Mouse (Mus musculus): ENCODE data around the gene Ninj2. TPM values are rescaled to one million over a fixed set of nuclear protein-coding genes. Genes with fewer than 3 reads are reported as not detected.
"Not testable (repeated sequence)": the region's sequence is repeated elsewhere in the genome, so short reads cannot be mapped to it uniquely, and the experiment has no call there.

Ninj2 gene
- total RNA-seq (2021) = under 1 TPM; 0.42 to 0.63 TPM
- long read RNA-seq, experiment 1, partial matches to known transcripts = 1 of 2 reads
- long read RNA-seq, experiment 1, other reads (novel, unspliced or antisense) = 0 of 2 reads
- long read RNA-seq, experiment 2, partial matches to known transcripts = 2 of 3 reads
- long read RNA-seq, experiment 2, other reads (novel, unspliced or antisense) = 0 of 3 reads

- DNase-seq (ENCODE audit: low spot score in 2 of 2) = no peak
Measured at GRCm38 (mm10) chr6:120093100-120093499, at the start of gene Ninj2. Gene Ninj2 (plus strand): TSS chr6:120093350.

- no peak for DNase-seq (ENCODE audit: low spot score in 2 of 2)
Measured at GRCm38 (mm10) chr6:120045406-120045805, 47.7 kb upstream of the Ninj2 start.

GRCm38 (mm10) chr6:120047705-120048292 is 45.4 kb upstream of the Ninj2 start:
- peak in 1 of 2 experiments; percentile 7 for DNase-seq (ENCODE audit: low spot score in 2 of 2)

- no peak for DNase-seq (ENCODE audit: low spot score in 2 of 2)
Measured at GRCm38 (mm10) chr6:120054412-120054811, 38.7 kb upstream of the Ninj2 start.

- no peak for DNase-seq (ENCODE audit: low spot score in 2 of 2)
Measured at GRCm38 (mm10) chr6:120055666-120056540, 37.2 kb upstream of the Ninj2 start.

GRCm38 (mm10) chr6:120062934-120063333 is 30.2 kb upstream of the Ninj2 start:
- DNase-seq (ENCODE audit: low spot score in 2 of 2) = peak in 1 of 2 experiments; percentile 9

GRCm38 (mm10) chr6:120064627-120065026 is 28.5 kb upstream of the Ninj2 start:
- no peak for DNase-seq (ENCODE audit: low spot score in 2 of 2)

GRCm38 (mm10) chr6:120065552-120066177 is 27.5 kb upstream of the Ninj2 start:
- no peak for DNase-seq (ENCODE audit: low spot score in 2 of 2)

GRCm38 (mm10) chr6:120069546-120069945 is 23.6 kb upstream of the Ninj2 start:
- no peak for DNase-seq (ENCODE audit: low spot score in 2 of 2)

GRCm38 (mm10) chr6:120072630-120073029 is 20.5 kb upstream of the Ninj2 start:
- DNase-seq (ENCODE audit: low spot score in 2 of 2) = no peak

- no peak for DNase-seq (ENCODE audit: low spot score in 2 of 2)
Measured at GRCm38 (mm10) chr6:120076619-120077450, 16.3 kb upstream of the Ninj2 start.

GRCm38 (mm10) chr6:120079547-120079946 is 13.6 kb upstream of the Ninj2 start:
- DNase-seq (ENCODE audit: low spot score in 2 of 2) = no peak

GRCm38 (mm10) chr6:120081516-120081915 is 11.6 kb upstream of the Ninj2 start:
- no peak for DNase-seq (ENCODE audit: low spot score in 2 of 2)

GRCm38 (mm10) chr6:120082251-120082950 is 10.7 kb upstream of the Ninj2 start:
- no peak for DNase-seq (ENCODE audit: low spot score in 2 of 2)

- DNase-seq (ENCODE audit: low spot score in 2 of 2) = no peak
Measured at GRCm38 (mm10) chr6:120082951-120083411, 10.2 kb upstream of the Ninj2 start.

- no peak for DNase-seq (ENCODE audit: low spot score in 2 of 2)
Measured at GRCm38 (mm10) chr6:120083442-120083841, 9.7 kb upstream of the Ninj2 start.

GRCm38 (mm10) chr6:120084983-120085382 is 8.2 kb upstream of the Ninj2 start:
- no peak for DNase-seq (ENCODE audit: low spot score in 2 of 2)

GRCm38 (mm10) chr6:120085832-120086231 is 7.3 kb upstream of the Ninj2 start:
- DNase-seq (ENCODE audit: low spot score in 2 of 2) = no peak

GRCm38 (mm10) chr6:120087041-120087440 is 6.1 kb upstream of the Ninj2 start:
- not testable (repeated sequence) for DNase-seq (ENCODE audit: low spot score in 2 of 2)

- DNase-seq (ENCODE audit: low spot score in 2 of 2) = no peak
Measured at GRCm38 (mm10) chr6:120090712-120091248, 2.4 kb upstream of the Ninj2 start.
